Mouse (Mus musculus): ENCODE measurements at regions not wholly inside any gene's neighbourhood (a gene's known extent, or its start where the extent isn't known, plus 50 kb on each side); places are given as distances from the start of the nearest gene placed in this dataset.
"Not testable (repeated sequence)": the region's sequence is repeated elsewhere in the genome, so short reads cannot be mapped to it uniquely, and the experiment has no call there.

DNA sequence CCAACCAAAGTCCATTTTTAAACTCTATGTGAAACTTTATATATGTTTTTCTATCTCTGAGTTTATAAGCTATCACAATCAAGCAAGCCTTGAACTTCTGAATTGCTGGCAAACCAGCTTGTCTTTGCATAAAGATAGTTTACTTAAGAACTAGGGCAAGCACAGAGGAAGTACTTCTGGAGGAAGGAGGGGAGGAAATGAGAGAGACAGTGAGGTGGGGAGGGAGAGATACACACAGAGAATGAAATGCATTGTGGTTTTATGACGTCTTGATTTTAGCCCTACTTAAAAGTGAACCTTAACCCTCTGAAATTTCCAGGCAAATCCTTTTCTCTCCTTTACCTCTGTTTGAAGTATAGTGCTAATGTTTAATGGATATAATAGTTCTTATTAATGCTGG is 421.0 kb downstream of the Hs3st1 start:
- no peak for DNase-seq

DNA sequence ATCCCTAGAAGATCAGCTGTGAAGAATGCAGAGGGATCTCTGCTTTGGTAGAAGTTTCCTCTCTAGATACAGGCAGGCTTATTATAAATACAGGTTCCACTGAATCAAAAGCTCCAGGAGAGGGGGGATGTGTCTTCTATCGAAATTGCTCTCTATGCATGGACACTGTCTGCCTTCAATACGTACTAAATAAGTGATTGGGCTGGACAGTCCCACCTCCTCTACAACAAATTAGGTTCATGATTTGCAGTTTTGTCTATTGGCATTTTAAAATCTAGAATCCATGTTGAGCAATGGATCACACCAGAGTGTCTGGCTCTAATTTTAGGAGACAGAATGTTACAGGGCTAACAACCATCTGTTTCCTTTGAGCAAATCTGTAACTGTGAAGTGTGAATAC is 429.9 kb downstream of the Hs3st1 start:
- DNase-seq, result peak; percentile 57

- DNase-seq, result no peak
Measured at GRCm38 (mm10) chr5:39316478-39316877, 438.8 kb downstream of the Hs3st1 start.

- no peak for DNase-seq
Measured at GRCm38 (mm10) chr5:39311211-39311610, 434.6 kb upstream of the Clnk start.

DNA sequence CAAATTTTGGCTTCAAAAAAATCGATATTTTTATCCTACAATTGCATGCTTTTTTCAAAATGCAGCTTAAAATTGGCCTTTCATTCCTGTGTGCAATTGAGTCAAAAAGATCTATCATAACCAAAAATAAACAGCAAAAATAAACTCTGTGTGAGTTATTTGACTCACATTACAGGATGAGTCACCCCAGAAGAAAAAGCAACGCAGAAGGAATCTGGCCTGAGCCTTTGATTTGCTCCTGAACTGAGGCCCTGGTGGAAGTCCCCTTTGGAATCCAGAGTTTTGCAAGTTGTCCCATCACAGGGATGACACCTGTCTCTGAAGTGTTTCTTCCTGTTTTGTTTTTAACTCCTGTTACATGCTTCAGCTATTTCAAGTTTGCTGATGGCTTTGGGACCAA is 429.2 kb upstream of the Clnk start:
- no peak for DNase-seq

- DNase-seq, result no peak
Measured at GRCm38 (mm10) chr5:39292849-39293248, 416.2 kb upstream of the Clnk start.

DNA sequence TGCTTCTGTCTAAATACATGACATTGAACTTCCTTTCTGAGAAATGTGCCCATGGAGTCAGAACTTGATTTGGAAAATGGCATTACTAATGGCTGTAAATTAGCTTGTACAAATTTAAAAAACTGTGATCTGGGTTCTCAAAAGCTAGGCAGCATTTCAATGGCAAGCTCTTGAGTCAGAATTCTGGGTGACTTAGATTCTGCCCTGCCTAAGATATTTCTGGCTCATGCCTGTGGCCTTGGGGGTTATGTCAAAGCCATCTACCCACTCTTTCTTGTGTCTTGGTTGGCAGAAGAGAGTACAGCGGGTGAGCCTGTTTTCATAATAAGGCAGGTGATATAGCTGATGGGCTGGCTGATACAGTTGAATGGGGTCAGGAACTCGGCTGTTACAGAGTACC is 404.4 kb upstream of the Clnk start:
- DNase-seq, result no peak

DNA sequence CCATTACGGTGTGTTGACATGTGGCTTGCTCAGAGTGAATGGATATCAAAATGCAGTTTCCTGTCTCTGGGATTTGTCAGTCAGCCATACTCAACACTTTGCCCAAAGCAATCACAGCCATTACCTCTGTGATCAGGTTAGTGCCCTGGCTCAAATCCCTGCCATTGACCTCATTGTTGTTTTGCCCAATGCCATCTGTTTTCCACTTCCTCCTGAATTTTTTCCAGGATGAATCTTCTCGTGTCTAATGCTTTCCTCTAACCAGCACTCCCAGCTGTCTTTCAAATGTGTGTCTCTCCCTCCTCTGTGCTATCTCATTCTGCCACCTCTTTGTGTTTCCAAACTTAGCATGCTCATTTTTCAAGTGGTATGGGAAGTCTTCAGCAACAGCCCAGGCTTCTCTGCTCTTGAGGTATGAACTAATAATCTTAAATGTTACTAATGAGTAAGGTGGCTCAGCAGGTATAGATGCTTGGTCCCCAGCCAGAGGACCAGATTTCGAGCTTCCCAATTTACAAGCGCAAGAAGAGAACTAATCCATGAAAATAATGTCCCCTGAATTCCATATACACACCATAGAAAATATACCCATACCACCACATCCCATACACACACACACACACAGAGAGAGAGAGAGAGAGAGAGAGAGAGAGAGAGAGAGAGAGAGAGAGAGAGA is 397.2 kb upstream of the Clnk start:
- DNase-seq, result peak; percentile 94

GRCm38 (mm10) chr5:39267106-39267505 is 390.5 kb upstream of the Clnk start:
- DNase-seq, result no peak

GRCm38 (mm10) chr5:39260721-39261190 is 384.1 kb upstream of the Clnk start:
- no peak for DNase-seq

GRCm38 (mm10) chr5:39257745-39258144 is 381.1 kb upstream of the Clnk start:
- no peak for DNase-seq

DNA sequence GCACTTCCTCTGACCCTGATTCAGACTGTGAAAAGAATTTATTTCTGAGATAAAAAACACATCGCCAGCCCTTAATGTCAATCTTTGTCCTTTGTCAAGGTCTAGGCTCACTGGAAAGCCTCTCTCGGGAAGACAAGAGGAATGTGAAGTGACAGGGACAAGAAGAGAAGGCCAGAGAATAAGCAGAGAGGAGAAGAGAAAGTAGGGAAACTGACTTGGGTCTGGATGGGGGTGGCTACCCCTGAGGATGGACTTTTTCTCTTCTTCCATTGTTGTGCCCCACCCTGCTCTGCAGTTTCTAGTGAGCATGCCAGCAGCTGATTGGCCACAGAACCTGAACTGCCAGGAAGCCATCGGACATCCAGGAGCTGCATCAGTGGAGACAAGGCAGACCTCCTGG is 375.6 kb upstream of the Clnk start:
- DNase-seq, result no peak

DNA sequence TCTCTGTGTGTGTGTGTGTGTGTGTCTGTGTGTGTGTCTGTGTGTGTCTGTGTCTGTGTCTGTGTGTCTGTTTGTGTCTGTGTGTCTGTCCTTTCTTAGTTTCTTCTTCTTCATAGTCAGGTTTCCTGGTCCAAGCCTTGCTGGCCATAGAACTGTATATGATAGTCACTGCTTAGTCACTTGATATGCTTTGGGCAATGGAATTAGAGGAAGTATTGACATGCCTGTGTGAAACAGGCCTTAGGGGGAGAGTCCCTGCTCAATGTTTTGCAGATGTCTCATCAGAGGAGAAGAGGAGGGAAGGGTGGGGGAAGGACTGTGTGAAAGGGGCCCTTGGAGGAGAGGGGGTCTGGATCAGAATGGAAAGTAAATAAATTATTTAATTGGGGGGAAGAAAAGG is 374.4 kb upstream of the Clnk start:
- no peak for DNase-seq

DNA sequence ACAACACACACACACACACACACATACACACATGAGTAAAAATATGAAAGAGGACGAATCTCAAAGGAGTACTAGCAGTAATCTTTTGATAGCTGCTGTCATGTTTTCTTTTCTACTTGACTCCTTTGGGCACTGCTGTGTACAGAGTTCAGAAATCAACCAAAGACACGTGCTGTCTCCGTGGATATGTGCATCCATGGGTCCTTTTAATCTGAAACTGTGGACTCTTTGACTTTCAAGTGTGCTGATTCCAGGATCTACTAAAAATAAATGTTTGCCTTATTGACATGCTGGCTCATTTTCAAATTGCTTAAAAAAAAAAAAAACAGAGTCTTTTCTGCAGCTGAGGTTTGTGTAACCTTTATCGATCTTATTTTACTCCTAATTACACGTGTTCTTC is 343.1 kb upstream of the Clnk start:
- DNase-seq, result no peak

GRCm38 (mm10) chr5:39216326-39216725 is 339.7 kb upstream of the Clnk start:
- DNase-seq, result no peak

GRCm38 (mm10) chr5:39215016-39215415 is 338.4 kb upstream of the Clnk start:
- DNase-seq, result peak; percentile 30

- DNase-seq, result no peak
Measured at GRCm38 (mm10) chr5:39212550-39212949, 335.9 kb upstream of the Clnk start.

DNA sequence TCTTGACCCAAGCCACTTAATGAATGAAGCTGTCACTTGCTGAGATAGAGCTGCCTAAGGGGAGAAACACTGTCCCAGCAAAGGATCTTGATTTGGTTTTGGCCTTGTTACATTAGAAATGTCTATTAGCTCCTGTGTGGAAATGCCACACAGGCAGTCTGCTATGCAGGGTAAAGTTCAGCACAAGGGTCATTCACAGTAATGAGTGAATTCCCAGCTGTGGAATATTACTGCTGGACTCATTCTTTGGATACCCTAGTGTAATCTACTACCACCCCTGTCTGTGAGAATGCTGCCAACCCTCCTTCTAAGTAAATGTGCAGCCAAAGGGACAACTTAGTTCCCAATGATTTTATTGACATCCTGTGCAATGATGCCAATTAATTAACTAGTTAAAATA is 322.2 kb upstream of the Clnk start:
- no peak for DNase-seq

DNA sequence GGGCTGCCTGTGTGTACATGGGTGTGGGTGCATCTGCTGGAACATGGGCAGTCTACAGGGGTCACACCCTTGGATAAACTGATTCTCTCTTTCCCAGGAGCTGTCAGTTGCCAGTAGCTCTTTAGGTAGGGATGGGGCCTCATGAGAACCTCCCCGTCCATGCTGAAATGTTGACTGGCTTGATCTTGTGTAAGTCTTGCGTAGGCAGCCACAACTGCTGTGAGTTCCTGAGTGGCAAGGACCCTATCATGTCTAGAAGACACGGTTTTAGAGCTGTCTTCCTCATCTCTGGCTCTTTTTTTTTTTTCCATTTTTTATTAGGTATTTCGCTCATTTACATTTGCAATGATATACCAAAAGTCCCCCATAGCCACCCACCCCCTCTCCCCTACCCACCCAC is 314.5 kb upstream of the Clnk start:
- not testable (repeated sequence) for DNase-seq

DNA sequence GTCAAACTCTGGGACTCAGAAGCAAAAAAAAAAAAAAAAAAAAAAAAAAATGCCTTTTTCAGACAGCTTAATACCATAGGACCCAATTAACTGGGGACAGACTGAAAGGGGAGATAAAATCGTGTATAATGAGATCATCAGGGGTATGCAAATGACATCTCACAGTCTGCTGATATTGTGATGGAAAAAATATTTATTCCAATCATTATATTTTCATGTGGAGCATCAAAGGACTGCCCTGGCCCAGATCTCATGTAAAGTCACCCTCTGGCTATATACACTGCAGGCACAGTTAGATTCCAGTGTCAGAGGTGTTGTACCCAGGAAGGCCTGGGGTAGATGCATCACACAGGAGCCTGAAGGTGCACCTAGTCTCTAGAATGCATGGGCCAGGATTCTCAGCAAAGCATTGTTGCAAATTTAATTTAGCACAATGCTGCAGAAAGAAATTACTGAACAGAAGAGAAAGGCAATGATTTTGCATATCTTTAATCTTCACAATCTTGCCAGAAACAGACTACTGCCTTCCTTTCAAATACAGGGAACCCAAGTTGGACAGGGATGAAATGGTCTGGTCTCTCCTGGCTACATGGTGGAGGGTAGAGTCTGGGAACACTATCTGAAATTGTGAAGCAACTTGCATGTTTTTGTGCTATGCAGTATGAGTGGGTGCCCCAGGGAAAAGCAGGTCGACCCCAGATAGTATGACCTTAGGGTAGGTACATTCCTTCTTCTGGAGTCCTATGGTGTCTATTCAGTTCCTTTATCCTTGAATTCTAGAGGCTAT is 305.2 kb upstream of the Clnk start:
- no peak for DNase-seq

- peak; percentile 80 for DNase-seq
Measured at GRCm38 (mm10) chr5:39181028-39181427, 304.4 kb upstream of the Clnk start.

DNA sequence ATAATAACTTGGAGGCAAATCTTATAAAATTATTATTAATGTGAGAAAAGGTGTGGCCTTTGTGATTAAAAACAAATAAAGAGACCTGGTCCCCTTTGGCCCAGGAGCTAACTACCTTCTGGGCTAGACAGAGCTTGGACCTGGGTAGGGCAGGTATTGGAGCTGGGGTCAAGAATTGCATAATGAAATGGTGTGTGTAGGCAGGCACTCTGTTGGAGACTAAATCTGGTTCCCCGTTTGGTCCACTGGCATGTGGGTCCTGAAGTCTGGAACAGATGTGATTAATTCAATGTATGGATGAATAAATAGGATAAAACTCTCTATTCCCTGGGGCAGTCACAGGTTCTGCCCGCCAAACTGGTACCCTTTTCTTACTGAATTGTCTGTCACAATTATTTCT is 301.3 kb upstream of the Clnk start:
- DNase-seq, result no peak

DNA sequence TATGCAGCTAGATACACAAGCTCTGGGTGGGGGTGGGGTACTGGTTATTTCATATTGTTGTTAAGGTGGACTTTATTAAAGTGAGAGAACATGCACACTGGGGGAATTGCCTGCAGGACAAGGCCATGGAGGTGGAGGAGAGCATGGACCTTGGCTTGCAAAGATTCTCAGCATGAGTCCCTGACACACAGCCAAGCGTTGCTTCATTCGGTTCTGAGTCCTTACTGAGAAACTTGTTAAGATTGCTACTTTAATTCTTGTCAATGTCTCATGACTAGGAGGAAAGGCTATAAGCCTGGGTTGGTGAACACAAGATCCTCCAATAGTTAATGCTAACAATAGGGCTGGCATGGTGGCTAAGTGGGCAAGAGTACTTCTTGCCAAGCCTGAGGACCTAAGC is 300.3 kb upstream of the Clnk start:
- DNase-seq, result peak; percentile 60

DNA sequence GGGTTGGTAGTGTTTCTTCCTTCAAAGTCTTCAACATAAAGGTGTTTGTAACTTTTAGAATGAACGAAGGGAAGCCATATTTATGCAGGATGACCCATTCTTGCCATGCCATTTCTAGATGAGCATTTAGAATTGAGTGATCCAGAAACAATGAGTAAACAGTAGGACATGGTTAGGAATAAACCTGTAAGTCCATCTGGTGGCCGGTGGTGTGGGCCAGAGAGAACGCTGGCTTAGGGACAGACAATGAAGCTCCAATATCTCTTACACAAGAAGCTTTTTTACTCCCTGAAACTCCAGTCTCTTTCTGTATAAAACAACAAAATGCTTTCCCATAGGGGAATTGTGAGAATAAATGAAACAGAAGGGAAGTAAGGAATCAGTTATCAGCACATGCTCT is 296.9 kb upstream of the Clnk start:
- peak; percentile 67 for DNase-seq

DNA sequence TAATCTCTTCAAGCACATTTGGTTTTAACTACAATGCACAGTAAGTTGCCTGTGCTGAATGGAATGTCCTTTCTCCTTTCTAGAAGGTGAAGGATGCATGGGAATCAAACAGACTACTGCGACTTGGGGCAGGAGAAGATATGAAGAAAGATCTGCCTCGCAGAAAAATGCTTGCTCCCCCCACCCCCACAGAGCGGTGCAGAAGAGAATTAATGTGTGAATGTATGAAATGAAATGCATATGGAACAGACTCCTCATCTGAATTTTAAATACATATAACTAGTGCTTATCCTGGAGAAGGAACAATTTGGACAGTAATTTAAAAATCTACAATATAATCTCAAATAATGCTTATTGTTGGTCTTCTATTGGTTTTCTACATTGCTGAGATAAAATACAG is 283.0 kb upstream of the Clnk start:
- no peak for DNase-seq

All from cerebellum, adult 9-11 months (tissue).